Comparison of ENCODE assay signal across 28 mouse cellular contexts in genomic region chr1:78534428-78535150, GRCm38 (mm10). TPM values are rescaled to one million over a fixed set of nuclear protein-coding genes. Genes with fewer than 3 reads are reported as not detected.
DNase-seq lines count a peak whose midpoint lies in the region; ATAC-seq and TF ChIP-seq lines count a peak whose summit lies in the region.
"Had no signal": no experiment of that assay in that cellular context is flagged by ENCODE, and none has a peak within 500 bp of the region (broad histone marks: within the 10 kb centered on the region; RNA-seq: fewer than 3 reads in every experiment).

No protein-coding gene starts in this region.

- H3K9ac ChIP-seq in liver, postnatal 0 days (replicated peaks) = no peak overlapping the region
- H3K9ac ChIP-seq in liver, embryonic 13.5 days = no peak overlapping the region
- no peak overlapping the region for H3K9ac ChIP-seq in liver, embryonic 16.5 days (ENCODE audit: low read depth, low read length)
- H3K9ac ChIP-seq: embryonic facial prominence, embryonic 12.5 days; embryonic facial prominence, embryonic 15.5 days; forebrain, embryonic 13.5 days; forebrain, postnatal 0 days; hindbrain, embryonic 12.5 days; hindbrain, embryonic 15.5 days had no signal

- DNase-seq in liver = peak; percentile 55
- no peak for DNase-seq in liver, postnatal 0 days
- DNase-seq in liver, embryonic 13.5 days = peak; percentile 33
- no peak for DNase-seq in urinary bladder, adult 18-20 months (ENCODE audit: low spot score in 2 of 2)
- DNase-seq in left cerebral cortex, adult 11 months (ENCODE audit: low spot score) = no peak
- DNase-seq: adrenal gland, adult 2 months; adrenal gland, postnatal 14 days; B cell, adult 2 months; cerebellum, adult 11-12 months; cerebellum, adult 9-11 months; cerebellum, postnatal 25 days; forebrain, postnatal 0 days; gastrocnemius, adult 2 months; gastrocnemius, postnatal 14 days; heart, adult 11 months had no signal

- WGBS in liver, postnatal 0 days (ENCODE audit: insufficient replicate concordance) = 71% methylated on average over 9 of the region's 9 CpGs
- WGBS in liver, embryonic 13.5 days (ENCODE audit: insufficient replicate concordance) = 39% methylated on average over 9 of the region's 9 CpGs
- 42% methylated on average over 9 of the region's 9 CpGs for WGBS in liver, embryonic 16.5 days (ENCODE audit: insufficient replicate concordance)

- H3K27ac ChIP-seq in liver, postnatal 0 days (ENCODE audit: low read depth) = no peak overlapping the region
- H3K27ac ChIP-seq in liver, embryonic 13.5 days = no peak overlapping the region
- no peak overlapping the region for H3K27ac ChIP-seq in liver, embryonic 16.5 days (ENCODE audit: low read length)
- H3K27ac ChIP-seq: embryonic facial prominence, embryonic 12.5 days; embryonic facial prominence, embryonic 15.5 days; forebrain, embryonic 10.5 days; forebrain, embryonic 13.5 days; gastrocnemius, adult 2 months; hindbrain, embryonic 12.5 days; hindbrain, embryonic 15.5 days had no signal

- no peak for ATAC-seq in liver, postnatal 0 days
- peak; percentile 90 for ATAC-seq in liver, embryonic 13.5 days (ENCODE audit: low read depth)
- peak; percentile 68 for ATAC-seq in liver, embryonic 16.5 days (ENCODE audit: low read depth)
- ATAC-seq in cerebellum, adult (ENCODE audit: insufficient number of reproducible peaks, low FRiP score, low TSS enrichment) = no peak
- ATAC-seq: forebrain, embryonic 13.5 days; forebrain, postnatal 0 days had no signal

- no peak for TF ChIP-seq CTCF in liver, postnatal 0 days (IDR thresholded peaks at IDR 0.05; ENCODE audit: low read depth)

- TF ChIP-seq EP300 in liver, postnatal 0 days (IDR thresholded peaks at IDR 0.05; ENCODE audit: low read depth) = no peak

- H3K4me1 ChIP-seq in liver, postnatal 0 days (ENCODE audit: insufficient read depth) = no peaks in the 10 kb centered on the region
- peaks cover 28% of the 10 kb centered on the region for H3K4me1 ChIP-seq in liver, embryonic 13.5 days (replicated peaks)
- peaks cover 3% of the 10 kb centered on the region for H3K4me1 ChIP-seq in liver, embryonic 16.5 days (ENCODE audit: control insufficient read depth, low read depth, low read length)

- no peaks in the 10 kb centered on the region for H3K27me3 ChIP-seq in liver, postnatal 0 days (ENCODE audit: insufficient read depth, low read length)
- H3K27me3 ChIP-seq in liver, embryonic 13.5 days = no peaks in the 10 kb centered on the region
- H3K27me3 ChIP-seq in liver, embryonic 16.5 days (ENCODE audit: control insufficient read depth, insufficient read depth, low read depth, low read length) = no peaks in the 10 kb centered on the region
- H3K27me3 ChIP-seq: CH12.LX; embryonic facial prominence, embryonic 12.5 days; forebrain, embryonic 13.5 days; hindbrain, embryonic 12.5 days; hindbrain, embryonic 15.5 days had no signal

- no peaks in the 10 kb centered on the region for H3K9me3 ChIP-seq in liver, postnatal 0 days (ENCODE audit: low read length)
- no peaks in the 10 kb centered on the region for H3K9me3 ChIP-seq in liver, embryonic 13.5 days (replicated peaks)
- no peaks in the 10 kb centered on the region for H3K9me3 ChIP-seq in liver, embryonic 16.5 days (replicated peaks; ENCODE audit: control insufficient read depth, low read length)
- H3K9me3 ChIP-seq: embryonic facial prominence, embryonic 12.5 days; embryonic facial prominence, embryonic 15.5 days; forebrain, embryonic 10.5 days; forebrain, embryonic 13.5 days; G1E; hindbrain, embryonic 12.5 days; hindbrain, embryonic 15.5 days had no signal

- no peaks in the 10 kb centered on the region for H3K36me3 ChIP-seq in liver, postnatal 0 days (replicated peaks; ENCODE audit: insufficient read depth, low read length)
- no peaks in the 10 kb centered on the region for H3K36me3 ChIP-seq in liver, embryonic 13.5 days
- no peaks in the 10 kb centered on the region for H3K36me3 ChIP-seq in liver, embryonic 16.5 days (ENCODE audit: control insufficient read depth, insufficient read depth)
- H3K36me3 ChIP-seq: embryonic facial prominence, embryonic 12.5 days; embryonic facial prominence, embryonic 15.5 days; forebrain, embryonic 10.5 days; G1E; hindbrain, embryonic 12.5 days; hindbrain, embryonic 15.5 days had no signal

- no peak overlapping the region for H3K4me3 ChIP-seq in liver, postnatal 0 days (ENCODE audit: low read depth, low read length)
- no peak overlapping the region for H3K4me3 ChIP-seq in liver, embryonic 13.5 days (replicated peaks)
- no peak overlapping the region for H3K4me3 ChIP-seq in liver, embryonic 16.5 days (ENCODE audit: low read depth, low read length)
- H3K4me3 ChIP-seq: embryonic facial prominence, embryonic 12.5 days; embryonic facial prominence, embryonic 15.5 days; forebrain, embryonic 10.5 days; forebrain, embryonic 13.5 days; gastrocnemius, adult 2 months; hindbrain, embryonic 12.5 days; hindbrain, embryonic 15.5 days had no signal

- no peak overlapping the region for H3K4me2 ChIP-seq in liver, postnatal 0 days (ENCODE audit: low read depth, low read length)
- no peak overlapping the region for H3K4me2 ChIP-seq in liver, embryonic 13.5 days
- no peak overlapping the region for H3K4me2 ChIP-seq in liver, embryonic 16.5 days (ENCODE audit: low read depth, low read length)
- H3K4me2 ChIP-seq: embryonic facial prominence, embryonic 12.5 days; embryonic facial prominence, embryonic 15.5 days; forebrain, embryonic 13.5 days; heart, embryonic 11.5 days; hindbrain, embryonic 12.5 days; hindbrain, embryonic 15.5 days had no signal

RNA-seq across cellular contexts. Expression of gene BC035947, which starts 22.6 kb away (rescaled TPM):
- polyA plus RNA-seq in liver, postnatal 0 days (2015; fragmentation: Nextera tagmentation; extraction: Ambion mirVana) = not detected in 2 replicates
- polyA plus RNA-seq in liver, embryonic 13.5 days (2015; fragmentation: Nextera tagmentation; extraction: Ambion mirVana) = not detected in 2 replicates
- polyA plus RNA-seq in liver, embryonic 16.5 days (2015; fragmentation: Nextera tagmentation; extraction: Ambion mirVana) = not detected in 2 replicates
- polyA plus RNA-seq: G1E; heart, embryonic 14.5 days; heart, postnatal 0 days had no signal

RNA-seq across cellular contexts. Expression of gene Mogat1, which starts 23.8 kb away (rescaled TPM):
- polyA plus RNA-seq in liver, postnatal 0 days (2015; fragmentation: Nextera tagmentation; extraction: Ambion mirVana) = 0.22 TPM in 1 of 2 replicates, not detected in the other
- not detected in 2 replicates for polyA plus RNA-seq in liver, embryonic 13.5 days (2015; fragmentation: Nextera tagmentation; extraction: Ambion mirVana)
- polyA plus RNA-seq in liver, embryonic 16.5 days (2015; fragmentation: Nextera tagmentation; extraction: Ambion mirVana) = not detected in 2 replicates
- polyA plus RNA-seq: G1E; heart, embryonic 11.5 days; heart, embryonic 14.5 days; hindbrain, embryonic 12.5 days had no signal

RNA-seq across cellular contexts. Expression of gene Farsb, which starts 45.9 kb away (rescaled TPM):
- 37.6 and 41.5 TPM in 2 replicates for polyA plus RNA-seq in liver, postnatal 0 days (2015; fragmentation: Nextera tagmentation; extraction: Ambion mirVana)
- 139 and 163 TPM in 2 replicates for polyA plus RNA-seq in liver, embryonic 13.5 days (2015; fragmentation: Nextera tagmentation; extraction: Ambion mirVana)
- polyA plus RNA-seq in liver, embryonic 16.5 days (2015; fragmentation: Nextera tagmentation; extraction: Ambion mirVana) = 79.1 and 87.2 TPM in 2 replicates

Comparison
In these comparisons a context has a peak if more than half of its experiments do, and no peak if none do; other contexts are left out.
1. DNase-seq: peak in liver (single experiment) and liver, embryonic 13.5 days (single experiment); none in liver, postnatal 0 days (single experiment), urinary bladder, adult 18-20 months (0 of 2) and left cerebral cortex, adult 11 months (single experiment).
2. ATAC-seq: peak in liver, embryonic 13.5 days (single experiment) and liver, embryonic 16.5 days (single experiment); none in liver, postnatal 0 days (single experiment) and cerebellum, adult (single experiment).